In genomic region chr7:92741861-92742249, GRCm38 (mm10) we compare ENCODE assay signal across 8 mouse cellular contexts. TPM values are rescaled to one million over a fixed set of nuclear protein-coding genes. Genes with fewer than 3 reads are reported as not detected.
A peak's percentile ranks its signal among the peaks of the same experiment; 100 is the strongest.
DNase-seq lines count a peak whose midpoint lies in the region; ATAC-seq and TF ChIP-seq lines count a peak whose summit lies in the region.

No protein-coding gene starts in this region.

- 0% methylated on average over 9 of the region's 9 CpGs for WGBS in heart, adult 2 months
- WGBS in embryonic facial prominence, embryonic 14.5 days = under 1% methylated on average over 9 of the region's 9 CpGs
- WGBS in limb, embryonic 11.5 days = 1% methylated on average over 9 of the region's 9 CpGs
- WGBS in midbrain, embryonic 14.5 days = under 1% methylated on average over 9 of the region's 9 CpGs

- TF ChIP-seq EP300 in heart, adult 2 months (IDR thresholded peaks at IDR 0.05; ENCODE audit: insufficient read depth, low read depth, low read length) = no peak
- no peak for TF ChIP-seq EP300 in MEL (IDR thresholded peaks at IDR 0.05; ENCODE audit: low read depth in 1 of 2, low read length in 2 of 2)

- peak; percentile 55 to 60 for DNase-seq in heart, adult 2 months
- no peak for DNase-seq in heart, adult 9 months (ENCODE audit: low spot score in 2 of 2)
- no peak for DNase-seq in MEL (ENCODE audit: low read depth, low spot score)
- DNase-seq in embryonic facial prominence, embryonic 14.5 days (ENCODE audit: low spot score) = peak; percentile 44
- peak; percentile 55 to 64 for DNase-seq in heart, postnatal 10 days
- peak; percentile 56 for DNase-seq in limb, embryonic 11.5 days (ENCODE audit: low spot score)
- no peak for DNase-seq in midbrain, embryonic 14.5 days
- peak; percentile 45 for DNase-seq in thymus, postnatal 14 days

- intact Hi-C loops in heart, adult 2 months (cut with DNase I) = loop anchor here (1.0 to 2.0 kb wide), 3 partner anchors 73 to 181 kb away; partner anchors contain the start of genes Ccdc90b and Pcf11
- intact Hi-C loops in heart, postnatal 10 days (cut with DNase I) = loop anchor here (2.0 to 10.0 kb wide), 5 partner anchors 19 to 223 kb away; partner anchors contain the start of genes Ankrd42, Ccdc90b, Ddias and Prcp

- H3K36me3 ChIP-seq in heart, adult 2 months (ENCODE audit: control insufficient read depth, insufficient read depth, low read length) = peaks cover 27% of the 10 kb centered on the region
- peaks cover 4 to 27% of the 10 kb centered on the region in 2 experiments for H3K36me3 ChIP-seq in MEL (ENCODE audit: control insufficient read depth in 1 of 2, insufficient read depth in 2 of 2, low read length in 2 of 2)
- H3K36me3 ChIP-seq in embryonic facial prominence, embryonic 14.5 days (ENCODE audit: control insufficient read depth, insufficient read depth, low read length) = peaks cover 28% of the 10 kb centered on the region
- no peaks in the 10 kb centered on the region; the same call in 1 of the 2 replicates for H3K36me3 ChIP-seq in limb, embryonic 11.5 days (ENCODE audit: control insufficient read depth, insufficient read depth, low read length)
- peaks cover 13% of the 10 kb centered on the region for H3K36me3 ChIP-seq in midbrain, embryonic 14.5 days (ENCODE audit: control insufficient read depth, insufficient read depth, low read length)

- TF ChIP-seq POLR2A in heart, adult 2 months (IDR thresholded peaks at IDR 0.05; ENCODE audit: insufficient read depth, low read depth, low read length) = no peak
- TF ChIP-seq POLR2A in MEL (IDR thresholded peaks at IDR 0.05; ENCODE audit: control insufficient read depth in 1 of 2, insufficient read depth in 1 of 2, low read depth in 1 of 2, low read length in 2 of 2, poor library complexity in 1 of 2) = no peak

- TF ChIP-seq CTCF in heart, adult 2 months (IDR thresholded peaks at IDR 0.05) = no peak
- TF ChIP-seq CTCF in MEL (IDR thresholded peaks at IDR 0.05 in 2 of 3, conservative IDR thresholded peaks at IDR 0.05 in 1 of 3; ENCODE audit: control insufficient read depth in 1 of 3, insufficient read depth in 1 of 3, low read depth in 2 of 3, low read length in 3 of 3, poor library complexity in 1 of 3, severe bottlenecking in 1 of 3) = no peak

- H3K9me3 ChIP-seq in MEL (replicated peaks; ENCODE audit: insufficient read depth, low read length) = no peaks in the 10 kb centered on the region
- H3K9me3 ChIP-seq in embryonic facial prominence, embryonic 14.5 days (ENCODE audit: control insufficient read depth, low read length) = no peaks in the 10 kb centered on the region
- H3K9me3 ChIP-seq in limb, embryonic 11.5 days (ENCODE audit: control insufficient read depth, low read length) = no peaks in the 10 kb centered on the region
- no peaks in the 10 kb centered on the region for H3K9me3 ChIP-seq in midbrain, embryonic 14.5 days (ENCODE audit: control insufficient read depth, low read length)

- no peaks in the 10 kb centered on the region for H3K27me3 ChIP-seq in heart, adult 2 months (ENCODE audit: control insufficient read depth, insufficient read depth, low read length)
- H3K27me3 ChIP-seq in MEL (ENCODE audit: control insufficient read depth in 1 of 2, insufficient read depth in 2 of 2, low read length in 2 of 2) = no peaks in the 10 kb centered on the region
- no peaks in the 10 kb centered on the region for H3K27me3 ChIP-seq in embryonic facial prominence, embryonic 14.5 days (replicated peaks; ENCODE audit: control insufficient read depth, insufficient read depth, low read length)
- H3K27me3 ChIP-seq in limb, embryonic 11.5 days (ENCODE audit: control insufficient read depth, insufficient read depth, low read length) = no peaks in the 10 kb centered on the region
- H3K27me3 ChIP-seq in midbrain, embryonic 14.5 days (ENCODE audit: control insufficient read depth, insufficient read depth, low read length) = no peaks in the 10 kb centered on the region

- peak overlapping the region; percentile 86 for H3K4me2 ChIP-seq in embryonic facial prominence, embryonic 14.5 days (ENCODE audit: low read depth, low read length)
- H3K4me2 ChIP-seq in limb, embryonic 11.5 days (ENCODE audit: low read depth, severe bottlenecking) = peak overlapping the region; percentile 89
- H3K4me2 ChIP-seq in midbrain, embryonic 14.5 days (ENCODE audit: low read length) = peak overlapping the region; percentile 90

- ATAC-seq in embryonic facial prominence, embryonic 14.5 days (ENCODE audit: low read depth) = peak; percentile 19
- peak; percentile 28; the same call in 1 of the 2 replicates for ATAC-seq in limb, embryonic 11.5 days (ENCODE audit: insufficient number of reproducible peaks, low FRiP score, low TSS enrichment, low read depth)
- ATAC-seq in midbrain, embryonic 14.5 days (ENCODE audit: low FRiP score, low TSS enrichment) = peak; percentile 47

- H3K9ac ChIP-seq in heart, adult 2 months (ENCODE audit: low read depth, low read length) = peak overlapping the region; percentile 58
- H3K9ac ChIP-seq in MEL (ENCODE audit: control insufficient read depth, low read depth, low read length, poor library complexity, severe bottlenecking) = peak overlapping the region; percentile 60
- H3K9ac ChIP-seq in embryonic facial prominence, embryonic 14.5 days (ENCODE audit: low read depth, low read length) = peak overlapping the region; percentile 94
- peak overlapping the region; percentile 52 for H3K9ac ChIP-seq in limb, embryonic 11.5 days (ENCODE audit: low read length)
- H3K9ac ChIP-seq in midbrain, embryonic 14.5 days (replicated peaks; ENCODE audit: low read length) = peak overlapping the region; percentile 60

- H3K4me1 ChIP-seq in heart, adult 2 months (ENCODE audit: control insufficient read depth, insufficient read depth, low read length) = peaks cover 2% of the 10 kb centered on the region
- H3K4me1 ChIP-seq in MEL (ENCODE audit: control insufficient read depth in 1 of 2, insufficient read depth in 2 of 2, low read length in 2 of 2) = peaks cover 2 to 14% of the 10 kb centered on the region in 2 experiments; a peak in 3 of 4 replicates
- peaks cover 33% of the 10 kb centered on the region for H3K4me1 ChIP-seq in embryonic facial prominence, embryonic 14.5 days (ENCODE audit: control insufficient read depth, insufficient read depth, low read length)
- H3K4me1 ChIP-seq in limb, embryonic 11.5 days (ENCODE audit: control insufficient read depth, insufficient read depth, low read length) = peaks cover 6% of the 10 kb centered on the region; the same call in 1 of the 2 replicates
- peaks cover 43% of the 10 kb centered on the region for H3K4me1 ChIP-seq in midbrain, embryonic 14.5 days (ENCODE audit: control insufficient read depth, insufficient read depth, low read length)

- no peak for TF ChIP-seq RAD21 in MEL (IDR thresholded peaks at IDR 0.05; ENCODE audit: low read depth, low read length)

- H3K4me3 ChIP-seq in heart, adult 2 months = peak overlapping the region; percentile 96
- H3K4me3 ChIP-seq in MEL (ENCODE audit: control insufficient read depth in 1 of 2, insufficient read depth in 1 of 2, low read depth in 2 of 2, low read length in 2 of 2) = peak overlapping the region; percentile 70 to 80
- peak overlapping the region; percentile 72 for H3K4me3 ChIP-seq in embryonic facial prominence, embryonic 14.5 days (ENCODE audit: low read depth, low read length)
- H3K4me3 ChIP-seq in limb, embryonic 11.5 days (ENCODE audit: low read depth, low read length) = peak overlapping the region; percentile 76
- peak overlapping the region; percentile 90 for H3K4me3 ChIP-seq in midbrain, embryonic 14.5 days (replicated peaks; ENCODE audit: low read depth, low read length)

- H3K79me2 ChIP-seq in heart, adult 2 months (replicated peaks; ENCODE audit: control insufficient read depth, insufficient read depth, low read length) = peaks cover 1% of the 10 kb centered on the region; the same call in 1 of the 2 replicates
- peaks cover 16% of the 10 kb centered on the region for H3K79me2 ChIP-seq in MEL (ENCODE audit: control insufficient read depth, insufficient read depth, low read length, poor library complexity)

- H3K27ac ChIP-seq in heart, adult 2 months = peak overlapping the region; percentile 57
- H3K27ac ChIP-seq in MEL (ENCODE audit: control insufficient read depth, low read depth, low read length) = no peak overlapping the region
- peak overlapping the region; percentile 96 for H3K27ac ChIP-seq in embryonic facial prominence, embryonic 14.5 days (replicated peaks; ENCODE audit: low read depth, low read length)
- no peak overlapping the region for H3K27ac ChIP-seq in limb, embryonic 11.5 days (replicated peaks; ENCODE audit: low read depth, low read length)
- peak overlapping the region; percentile 67 for H3K27ac ChIP-seq in midbrain, embryonic 14.5 days (replicated peaks; ENCODE audit: low read depth, low read length)

TF ChIP-seq in MEL, 35 proteins besides CTCF, POLR2A, EP300 and RAD21:
- TF ChIP-seq POLR2AphosphoS5 (IDR thresholded peaks at IDR 0.05; ENCODE audit: borderline replicate concordance, low read depth, low read length) (no peak), RCOR1 (IDR thresholded peaks at IDR 0.05; ENCODE audit: low read depth, low read length) (0 out of 2 replicates have a peak, but pooled peaks have one; percentile 27), JUND (IDR thresholded peaks at IDR 0.05; ENCODE audit: low read depth, low read length) (no peak), BHLHE40 (IDR thresholded peaks at IDR 0.05; ENCODE audit: borderline replicate concordance, low read depth, low read length) (no peak), SIN3A (IDR thresholded peaks at IDR 0.05; ENCODE audit: low read length) (no peak), TBP (IDR thresholded peaks at IDR 0.05; ENCODE audit: low read depth, low read length) (no peak), GABPA (IDR thresholded peaks at IDR 0.05; ENCODE audit: low read depth, low read length) (no peak), ETS1 (IDR thresholded peaks at IDR 0.05; ENCODE audit: low read depth, low read length) (no peak)

RNA-seq across cellular contexts. Expression of gene Rab30, which starts 0.5 kb away (rescaled TPM):
- total RNA-seq in heart, adult 2 months (2021) = 10 to 100 TPM; 10.8 to 22.5 TPM
- 2.8 and 6.9 TPM in 2 replicates for polyA plus RNA-seq in heart, adult 2 months (2012; rRNA removed)
- total RNA-seq in MEL (2012; rRNA removed) = 0.62 and 1.3 TPM in 2 replicates
- 1 to 10 TPM in 1 of 2 experiments, not detected in 1; 1.3 TPM for polyA plus RNA-seq in MEL (2012; ENCODE audit: insufficient read depth in 1 of 2, insufficient read length in 2 of 2, low read depth in 1 of 2, low replicate concordance in 2 of 2, missing spikeins in 1 of 2)
- polyA plus RNA-seq in embryonic facial prominence, embryonic 14.5 days (2014; fragmentation: Nextera tagmentation; extraction: Ambion mirVana) = 21.3 and 25.8 TPM in 2 replicates
- total RNA-seq in heart, postnatal 10 days (2021) = 10 to 100 TPM; 17.3 to 18.6 TPM
- polyA plus RNA-seq in limb, embryonic 11.5 days (2014; fragmentation: Nextera tagmentation; extraction: Ambion mirVana) = 11.5 and 11.9 TPM in 2 replicates
- 28.1 and 40.2 TPM in 2 replicates for polyA plus RNA-seq in midbrain, embryonic 14.5 days (2014; fragmentation: Nextera tagmentation; extraction: Ambion mirVana)

Comparison
In these comparisons a context has a peak if more than half of its experiments do, and no peak if none do; other contexts are left out.
1. DNase-seq: peak in heart, adult 2 months (2 of 2), embryonic facial prominence, embryonic 14.5 days (single experiment), heart, postnatal 10 days (2 of 2), limb, embryonic 11.5 days (single experiment) and thymus, postnatal 14 days (single experiment); none in heart, adult 9 months (0 of 2), MEL (single experiment) and midbrain, embryonic 14.5 days (single experiment).
2. H3K27ac ChIP-seq: peak in heart, adult 2 months (single experiment), embryonic facial prominence, embryonic 14.5 days (single experiment) and midbrain, embryonic 14.5 days (single experiment); none in MEL (single experiment) and limb, embryonic 11.5 days (single experiment).
3. Peak in every context shown above with its lines, with median percentiles within 50 percentile points of each other: H3K4me3 ChIP-seq, H3K9ac ChIP-seq, ATAC-seq and H3K4me2 ChIP-seq.